Mouse (Mus musculus): ENCODE data around the gene Ankfn1.

Gene Ankfn1

GRCm38 (mm10) chr11:89777431-89777830, at the start of gene Ankfn1:
TSS of gene Ankfn1 (minus strand) at chr11:89777653.
- ATAC-seq (ENCODE audit: insufficient number of reproducible peaks, low FRiP score, low TSS enrichment) = no peak

- no peak for ATAC-seq (ENCODE audit: insufficient number of reproducible peaks, low FRiP score, low TSS enrichment)
Measured at GRCm38 (mm10) chr11:89823661-89824446, 46.4 kb upstream of the Ankfn1 start.

- ATAC-seq (ENCODE audit: insufficient number of reproducible peaks, low FRiP score, low TSS enrichment) = no peak
Measured at GRCm38 (mm10) chr11:89818594-89818993, 41.1 kb upstream of the Ankfn1 start.

- ATAC-seq (ENCODE audit: insufficient number of reproducible peaks, low FRiP score, low TSS enrichment) = no peak
Measured at GRCm38 (mm10) chr11:89811403-89811802, 34.0 kb upstream of the Ankfn1 start.

- no peak for ATAC-seq (ENCODE audit: insufficient number of reproducible peaks, low FRiP score, low TSS enrichment)
Measured at GRCm38 (mm10) chr11:89807998-89808397, 30.5 kb upstream of the Ankfn1 start.

GRCm38 (mm10) chr11:89804822-89805221, 27.4 kb upstream of the Ankfn1 start:
- no peak for ATAC-seq (ENCODE audit: insufficient number of reproducible peaks, low FRiP score, low TSS enrichment)

- no peak for ATAC-seq (ENCODE audit: insufficient number of reproducible peaks, low FRiP score, low TSS enrichment)
Measured at GRCm38 (mm10) chr11:89803974-89804373, 26.5 kb upstream of the Ankfn1 start.

- ATAC-seq (ENCODE audit: insufficient number of reproducible peaks, low FRiP score, low TSS enrichment) = no peak
Measured at GRCm38 (mm10) chr11:89792709-89793108, 15.3 kb upstream of the Ankfn1 start.

GRCm38 (mm10) chr11:89776070-89776469, 1.4 kb downstream of the Ankfn1 start:
- no peak for ATAC-seq (ENCODE audit: insufficient number of reproducible peaks, low FRiP score, low TSS enrichment)

- ATAC-seq (ENCODE audit: insufficient number of reproducible peaks, low FRiP score, low TSS enrichment) = no peak
Measured at GRCm38 (mm10) chr11:89774913-89775312, 2.5 kb downstream of the Ankfn1 start.

GRCm38 (mm10) chr11:89772941-89773340, 4.5 kb downstream of the Ankfn1 start:
- ATAC-seq (ENCODE audit: insufficient number of reproducible peaks, low FRiP score, low TSS enrichment) = no peak

GRCm38 (mm10) chr11:89765770-89766148, 11.7 kb downstream of the Ankfn1 start:
- ATAC-seq (ENCODE audit: insufficient number of reproducible peaks, low FRiP score, low TSS enrichment) = no peak

- no peak for ATAC-seq (ENCODE audit: insufficient number of reproducible peaks, low FRiP score, low TSS enrichment)
Measured at GRCm38 (mm10) chr11:89765014-89765769, 12.3 kb downstream of the Ankfn1 start.

- ATAC-seq (ENCODE audit: insufficient number of reproducible peaks, low FRiP score, low TSS enrichment) = no peak
Measured at GRCm38 (mm10) chr11:89733973-89734693, 43.3 kb downstream of the Ankfn1 start.

- ATAC-seq (ENCODE audit: insufficient number of reproducible peaks, low FRiP score, low TSS enrichment) = no peak
Measured at GRCm38 (mm10) chr11:89733526-89733925, 43.9 kb downstream of the Ankfn1 start.

GRCm38 (mm10) chr11:89720847-89721246, 56.6 kb downstream of the Ankfn1 start:
- ATAC-seq (ENCODE audit: insufficient number of reproducible peaks, low FRiP score, low TSS enrichment) = no peak

- ATAC-seq (ENCODE audit: insufficient number of reproducible peaks, low FRiP score, low TSS enrichment) = no peak
Measured at GRCm38 (mm10) chr11:89718491-89718982, 58.9 kb downstream of the Ankfn1 start.

GRCm38 (mm10) chr11:89716351-89716750, 61.1 kb downstream of the Ankfn1 start:
- ATAC-seq (ENCODE audit: insufficient number of reproducible peaks, low FRiP score, low TSS enrichment) = no peak

GRCm38 (mm10) chr11:89708526-89708925, 68.9 kb downstream of the Ankfn1 start:
- ATAC-seq (ENCODE audit: insufficient number of reproducible peaks, low FRiP score, low TSS enrichment) = no peak

GRCm38 (mm10) chr11:89696431-89697403, 80.7 kb downstream of the Ankfn1 start:
- ATAC-seq (ENCODE audit: insufficient number of reproducible peaks, low FRiP score, low TSS enrichment) = no peak
